Mouse (Mus musculus) embryonic fibroblast, embryonic 13.5 days (primary cell): ENCODE data around the gene Rps15.

Experiments used
- CTCF ChIP-seq: IDR thresholded peaks from 2 replicates; pipeline ENCODE4 v1.5.1; 2011; ENCODE audit warnings: mild to moderate bottlenecking, control low read depth, low read length, moderate library complexity, borderline replicate concordance; ENCODE audit not compliant: insufficient read depth
- POLR2A ChIP-seq: IDR thresholded peaks from 2 replicates; pipeline ENCODE4 v1.6.1; 2011; ENCODE audit warnings: low read depth, mild to moderate bottlenecking, control low read depth, low read length, moderate library complexity

- no peak for TF ChIP-seq CTCF
- peak; percentile 18 for TF ChIP-seq POLR2A
Measured at GRCm38 (mm10) chr10:80294788-80295303, 2.6 kb downstream of the Rps15 start.
